Mouse (Mus musculus) kidney, embryonic 14.5 days (tissue): ENCODE data around the gene Tas2r123. TPM values are rescaled to one million over a fixed set of nuclear protein-coding genes. Genes with fewer than 3 reads are reported as not detected.

Experiments
- ATAC-seq: fragments of 200-750 bp; cut with Nextera tagmentation; 2 replicates; pipeline ENCODE4 v1.8.0; 2017; ENCODE audit warnings: moderate number of reproducible peaks, mild to moderate bottlenecking, moderate TSS enrichment, moderate library complexity; ENCODE audit not compliant: low FRiP score, low TSS enrichment
- H3K27ac ChIP-seq: fragments of 300-500 bp; sonication (generic); 2 replicates; pipeline ENCODE4 v1.5.1; 2014; ENCODE audit warnings: low read depth, mild to moderate bottlenecking, low read length, moderate library complexity, mixed read lengths
- H3K27me3 ChIP-seq: fragments of 300-500 bp; sonication (generic); 2 replicates; pipeline ENCODE4 v1.6.1; 2014; ENCODE audit warnings: mild to moderate bottlenecking, low read length; ENCODE audit not compliant: control insufficient read depth, insufficient read depth
- H3K36me3 ChIP-seq: fragments of 300-500 bp; sonication (generic); 2 replicates; pipeline ENCODE4 v1.6.1; 2014; ENCODE audit warnings: low read length, mixed read lengths; ENCODE audit not compliant: control insufficient read depth, insufficient read depth
- H3K4me1 ChIP-seq: fragments of 300-500 bp; sonication (generic); 2 replicates; pipeline ENCODE4 v1.6.1; 2014; ENCODE audit warnings: low read length, mixed read lengths; ENCODE audit not compliant: control insufficient read depth, insufficient read depth
- H3K4me2 ChIP-seq: fragments of 300-500 bp; sonication (generic); replicated peaks from 2 replicates; pipeline ENCODE4 v1.6.1; 2014; ENCODE audit warnings: low read depth, mild to moderate bottlenecking, low read length
- H3K4me3 ChIP-seq: fragments of 300-500 bp; sonication (generic); 2 replicates; pipeline ENCODE4 v1.5.1; 2014; ENCODE audit warnings: mild to moderate bottlenecking, low read length
- H3K9ac ChIP-seq: fragments of 300-500 bp; sonication (generic); 2 replicates; pipeline ENCODE4 v1.6.1; 2014; ENCODE audit warnings: low read depth, mild to moderate bottlenecking, low read length, moderate library complexity
- H3K9me3 ChIP-seq: fragments of 300-500 bp; sonication (generic); 2 replicates; pipeline ENCODE4 v1.6.1; 2016; ENCODE audit warnings: low read length; ENCODE audit not compliant: control insufficient read depth
- WGBS: fragments of 180-500 bp; shearing (Covaris S2); extraction: QIAGEN DNeasy Blood & Tissue Kit; methylation state at CpG from one replicate; pipeline ENCODE4 v1.1.7; 2014; 5-methylcytosine and 5-hydroxymethylcytosine counted together
- polyA plus RNA-seq: library from polyadenylated mRNA; unstranded; fragments of >200 nt; fragmentation: Nextera tagmentation; extraction: Ambion mirVana; gene quantifications from 2 replicates; pipeline ENCODE4 v1.2.1, GENCODE M21; 2014

Gene Tas2r123
- not detected in 2 replicates for polyA plus RNA-seq

DNA sequence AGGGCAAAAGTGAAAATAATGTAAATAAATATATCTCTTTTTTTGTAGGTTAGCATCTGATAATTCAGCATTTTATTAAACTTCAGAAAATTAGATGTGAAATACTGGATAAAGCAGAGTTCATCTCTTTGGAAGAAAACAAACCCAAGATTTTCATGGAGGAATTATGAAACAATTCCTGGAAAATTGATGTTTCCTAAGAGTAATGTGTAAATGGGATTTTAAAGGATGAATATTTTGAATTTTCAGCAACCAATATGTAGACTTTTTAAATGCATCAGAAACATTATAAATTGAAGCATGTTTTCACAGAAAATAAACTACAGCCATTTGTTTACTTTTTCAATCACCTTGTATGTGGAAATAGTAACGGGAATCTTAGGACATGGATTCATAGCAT is at the start of gene Tas2r123:
Gene Tas2r123, plus strand, starts transcription at position 301 of the 400 bp plus-strand sequence.
- WGBS: 68% methylated on average over 1 of the region's 1 CpGs

DNA sequence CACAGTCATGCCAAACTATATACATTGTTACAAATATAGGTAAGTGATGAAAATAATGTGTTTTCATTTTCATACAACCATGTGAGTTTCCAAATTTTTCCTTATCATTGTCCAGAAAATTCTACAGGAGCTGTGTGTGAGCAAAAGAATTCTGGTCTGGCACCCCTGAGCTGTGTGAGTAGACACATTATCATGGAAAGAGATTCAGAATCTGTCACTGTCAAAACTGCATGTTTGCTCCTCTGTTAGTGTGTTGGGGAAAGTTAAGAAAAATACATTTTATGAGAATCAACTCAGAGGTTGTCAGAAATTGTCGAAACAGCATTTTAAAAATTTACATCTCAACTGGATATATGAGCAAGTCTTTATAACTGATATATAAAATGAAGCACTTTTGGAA is 44.4 kb upstream of the Tas2r123 start, which contains the start of gene Tas2r117:
Gene Tas2r117, plus strand, starts transcription at position 301 of the 400 bp plus-strand sequence.
- H3K27me3 ChIP-seq: no peaks in the 10 kb centered on the region
- 80% methylated on average over 1 of the region's 1 CpGs for WGBS
- H3K9ac ChIP-seq: no peak within 1 kb of the TSS
- no peaks in the 10 kb centered on the region for H3K9me3 ChIP-seq
- H3K27ac ChIP-seq: no peak within 1 kb of the TSS
- no peak for ATAC-seq
- no peak within 1 kb of the TSS for H3K4me3 ChIP-seq
- no peak within 1 kb of the TSS for H3K4me2 ChIP-seq
- no peaks in the 10 kb centered on the region for H3K4me1 ChIP-seq
- no peaks in the 10 kb centered on the region for H3K36me3 ChIP-seq

More for the DNA sequence above, at the start of gene Tas2r123:
- Histone ChIP-seq H3K27me3 (no peaks in the 10 kb centered on the region), H3K27ac (no peak within 1 kb of the TSS), H3K9ac (no peak within 1 kb of the TSS), H3K9me3 (no peaks in the 10 kb centered on the region), H3K4me2 (no peak within 1 kb of the TSS), H3K4me3 (no peak within 1 kb of the TSS), H3K4me1 (no peaks in the 10 kb centered on the region), H3K36me3 (no peaks in the 10 kb centered on the region)
- ATAC-seq: no peak

GRCm38 (mm10) chr6:132855138-132855537 is 8.2 kb downstream of the Tas2r123 start, which contains the start of gene Tas2r116:
Tas2r116 (plus strand) TSS chr6:132855438.
- Histone ChIP-seq H3K4me2 (no peak within 1 kb of the TSS), H3K4me3 (no peak within 1 kb of the TSS), H3K36me3 (no peaks in the 10 kb centered on the region), H3K27me3 (no peaks in the 10 kb centered on the region), H3K9me3 (no peaks in the 10 kb centered on the region), H3K27ac (no peak within 1 kb of the TSS), H3K9ac (no peak within 1 kb of the TSS), H3K4me1 (no peaks in the 10 kb centered on the region)
- no peak for ATAC-seq
- 82% methylated on average over 1 of the region's 1 CpGs for WGBS

DNA sequence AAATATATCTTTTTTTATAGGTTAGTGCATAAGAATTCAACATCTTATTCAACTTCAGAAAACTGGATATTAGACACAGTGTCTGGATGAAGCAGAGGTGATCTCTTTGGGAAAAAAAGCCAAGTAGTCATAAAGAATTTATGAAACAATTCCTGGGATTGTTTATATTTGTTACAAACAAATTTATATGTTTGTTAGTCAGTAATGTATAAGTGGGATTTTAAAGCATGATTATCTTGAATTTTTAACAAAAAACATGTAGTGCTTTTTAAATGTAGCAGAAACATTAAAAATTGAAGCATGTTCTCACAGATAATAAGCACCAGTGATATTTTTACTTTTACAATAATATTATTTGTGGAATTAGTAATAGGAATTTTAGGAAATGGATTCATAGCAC is 20.8 kb downstream of the Tas2r123 start, which contains the start of gene Tas2r110:
Gene Tas2r110, plus strand, starts transcription at position 301 of the 400 bp plus-strand sequence.
- no peak for ATAC-seq
- Histone ChIP-seq H3K4me3 (no peak within 1 kb of the TSS), H3K27me3 (no peaks in the 10 kb centered on the region), H3K9ac (no peak within 1 kb of the TSS), H3K4me1 (no peaks in the 10 kb centered on the region), H3K27ac (no peak within 1 kb of the TSS), H3K9me3 (no peaks in the 10 kb centered on the region), H3K36me3 (no peaks in the 10 kb centered on the region), H3K4me2 (no peak within 1 kb of the TSS)

DNA sequence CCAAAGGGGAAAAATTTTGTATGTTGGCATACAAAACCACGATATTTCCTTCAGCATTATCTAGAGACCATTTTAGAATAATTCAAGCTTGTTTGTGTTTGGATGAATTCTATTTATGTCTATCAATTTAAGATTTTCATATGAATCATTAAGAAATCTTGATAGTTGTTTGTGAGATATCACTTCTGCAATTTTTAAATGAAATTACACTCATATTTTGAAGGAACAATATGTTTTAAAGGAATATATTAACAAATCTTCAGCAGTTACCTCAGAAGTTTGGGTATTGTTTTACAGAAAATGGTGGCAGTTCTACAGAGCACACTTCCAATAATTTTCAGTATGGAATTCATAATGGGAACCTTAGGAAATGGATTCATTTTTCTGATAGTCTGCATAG is 45.8 kb downstream of the Tas2r123 start, which contains the start of gene Tas2r113:
Gene Tas2r113, plus strand, starts transcription at position 301 of the 400 bp plus-strand sequence.
- WGBS: 70% methylated on average over 1 of the region's 1 CpGs
- H3K9me3 ChIP-seq: no peaks in the 10 kb centered on the region
- H3K9ac ChIP-seq: no peak within 1 kb of the TSS
- no peak within 1 kb of the TSS for H3K27ac ChIP-seq
- H3K4me2 ChIP-seq: no peak within 1 kb of the TSS
- H3K36me3 ChIP-seq: no peaks in the 10 kb centered on the region
- no peak for ATAC-seq
- no peaks in the 10 kb centered on the region for H3K27me3 ChIP-seq
- no peak within 1 kb of the TSS for H3K4me3 ChIP-seq
- H3K4me1 ChIP-seq: no peaks in the 10 kb centered on the region

Other genes starting within 250 kb of the Tas2r123 start
- gene A630073D07Rik, start 195.6 kb upstream of the Tas2r123 start, polyA plus RNA-seq: not detected in 2 replicates
- not detected in 2 replicates for gene Tas2r120, start 190.2 kb upstream of the Tas2r123 start, polyA plus RNA-seq
- gene Tas2r121, start 146.1 kb upstream of the Tas2r123 start, polyA plus RNA-seq: not detected in 2 replicates
- not detected in 2 replicates for gene Tas2r122, start 135.2 kb upstream of the Tas2r123 start, polyA plus RNA-seq
- gene Tas2r115, start 109.1 kb upstream of the Tas2r123 start, polyA plus RNA-seq: not detected in 2 replicates
- not detected in 2 replicates for gene Tas2r124, start 92.4 kb upstream of the Tas2r123 start, polyA plus RNA-seq
- gene Tas2r102, start 85.0 kb upstream of the Tas2r123 start, polyA plus RNA-seq: not detected in 2 replicates
- not detected in 2 replicates for gene Tas2r136, start 69.0 kb upstream of the Tas2r123 start, polyA plus RNA-seq
- not detected in 2 replicates for gene Tas2r117, start 44.3 kb upstream of the Tas2r123 start, polyA plus RNA-seq
- gene Tas2r116, start 8.3 kb downstream of the Tas2r123 start, polyA plus RNA-seq: not detected in 2 replicates
- gene Tas2r110, start 20.9 kb downstream of the Tas2r123 start, polyA plus RNA-seq: not detected in 2 replicates
- not detected in 2 replicates for gene Tas2r113, start 45.9 kb downstream of the Tas2r123 start, polyA plus RNA-seq
- not detected in 2 replicates for gene Tas2r125, start 62.5 kb downstream of the Tas2r123 start, polyA plus RNA-seq
- not detected in 2 replicates for gene Tas2r129, start 104.0 kb downstream of the Tas2r123 start, polyA plus RNA-seq
- not detected in 2 replicates for gene Tas2r131, start 110.8 kb downstream of the Tas2r123 start, polyA plus RNA-seq
- not detected in 2 replicates for gene Tas2r109, start 133.8 kb downstream of the Tas2r123 start, polyA plus RNA-seq
- gene Tas2r103, start 190.0 kb downstream of the Tas2r123 start, polyA plus RNA-seq: not detected in 2 replicates
- not detected in 2 replicates for gene Tas2r140, start 208.7 kb downstream of the Tas2r123 start, polyA plus RNA-seq